Mouse (Mus musculus) kidney, adult 11 months (tissue): ENCODE data around the gene Ubash3b.

Source experiments
- DNase-seq: peaks from one replicate; pipeline ENCODE4 v3.0.0; 2022

Gene Ubash3b

DNA sequence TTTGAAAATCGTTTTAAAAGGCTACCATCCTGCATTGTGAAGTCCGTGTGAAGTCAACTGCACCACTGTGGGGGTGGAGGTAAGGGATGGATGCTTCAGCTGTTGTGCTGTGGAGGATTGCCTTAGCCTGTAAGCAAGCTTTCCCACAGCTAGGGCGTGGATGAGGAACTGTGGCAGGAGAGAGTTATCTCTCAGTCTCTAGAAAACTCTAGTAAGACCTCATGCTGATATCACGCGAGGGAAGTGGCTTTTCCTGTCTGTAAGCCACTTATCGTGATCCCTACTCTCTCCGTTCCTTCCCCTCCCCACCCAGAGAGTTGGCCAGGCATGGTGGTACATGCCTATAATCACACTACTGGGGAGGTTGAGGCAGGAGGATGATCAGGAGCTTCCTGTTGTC lies 112.2 kb downstream of the Ubash3b start:
- DNase-seq = no peak

- DNase-seq = no peak
Observed at GRCm38 (mm10) chr9:41048820-41049219, 112.7 kb downstream of the Ubash3b start.

DNA sequence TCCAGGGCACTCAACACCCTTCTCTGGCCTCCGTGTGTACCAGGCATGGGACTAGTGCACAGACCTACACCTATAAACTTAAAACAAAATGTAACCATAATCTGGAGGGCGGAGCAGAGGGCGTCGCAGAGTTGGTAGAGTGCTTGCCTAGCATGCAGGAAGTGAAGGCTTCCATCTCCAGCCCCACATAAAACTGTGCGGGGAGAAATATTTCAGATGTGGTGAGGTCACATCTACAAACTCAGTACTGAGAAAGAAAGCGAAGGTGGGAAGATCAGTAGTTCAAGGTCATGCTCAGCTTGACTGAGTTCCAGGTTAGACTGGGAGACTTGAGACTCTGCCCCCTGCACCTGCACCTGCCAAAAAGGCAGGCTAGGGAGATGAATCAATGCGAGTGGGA lies 113.3 kb downstream of the Ubash3b start:
- no peak for DNase-seq

DNA sequence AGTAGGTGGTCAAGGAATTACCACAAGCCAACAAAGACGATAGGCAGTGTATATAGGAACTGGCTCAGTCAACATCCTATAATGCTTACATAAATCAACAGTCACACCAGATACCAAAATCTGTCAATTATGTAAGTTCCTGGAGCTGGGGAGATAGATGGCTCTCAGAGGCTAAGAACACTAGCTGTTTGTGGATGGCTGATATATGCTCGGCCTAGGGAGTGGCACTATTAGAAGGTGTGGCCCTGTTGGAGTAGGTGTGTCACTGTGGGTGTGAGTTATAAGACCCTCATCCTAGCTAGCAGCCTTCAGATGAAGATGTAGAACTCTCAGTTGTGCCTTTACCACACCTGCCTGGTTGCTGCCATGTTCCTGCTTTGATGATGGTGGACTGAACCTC lies 113.8 kb downstream of the Ubash3b start:
- DNase-seq = no peak

- DNase-seq = peak; percentile 74
Observed at GRCm38 (mm10) chr9:41044626-41045025, 116.9 kb downstream of the Ubash3b start.

- DNase-seq = no peak
Observed at GRCm38 (mm10) chr9:41043641-41044040, 117.9 kb downstream of the Ubash3b start.

- no peak for DNase-seq
Observed at GRCm38 (mm10) chr9:41041404-41041803, 120.1 kb downstream of the Ubash3b start.

DNA sequence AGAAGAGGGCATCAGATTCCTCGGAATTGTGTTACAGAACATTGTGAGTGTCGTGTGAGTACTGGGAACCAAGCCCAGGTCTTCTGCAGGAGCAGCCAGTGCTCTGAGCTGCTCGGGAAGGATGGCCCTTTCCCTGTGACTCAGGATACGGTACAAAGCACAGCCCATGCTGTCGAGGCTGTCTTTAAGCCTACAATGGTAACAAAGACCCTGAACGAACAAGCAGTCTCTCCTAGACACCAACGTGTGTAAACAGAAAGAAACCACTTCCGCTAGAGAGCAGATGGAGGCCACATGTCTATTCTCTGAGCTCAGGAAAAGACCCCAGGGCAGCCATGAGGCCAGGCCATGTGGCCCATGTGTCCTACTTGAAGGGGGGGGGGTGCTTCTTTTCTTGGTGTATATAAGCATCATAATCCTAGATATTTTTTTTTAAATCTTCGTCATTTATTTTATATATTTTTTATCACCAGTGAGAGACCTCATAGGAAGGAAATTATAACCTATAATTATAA lies 123.3 kb downstream of the Ubash3b start:
- DNase-seq = no peak

GRCm38 (mm10) chr9:41031590-41032489 lies 129.7 kb downstream of the Ubash3b start:
- DNase-seq = no peak

DNA sequence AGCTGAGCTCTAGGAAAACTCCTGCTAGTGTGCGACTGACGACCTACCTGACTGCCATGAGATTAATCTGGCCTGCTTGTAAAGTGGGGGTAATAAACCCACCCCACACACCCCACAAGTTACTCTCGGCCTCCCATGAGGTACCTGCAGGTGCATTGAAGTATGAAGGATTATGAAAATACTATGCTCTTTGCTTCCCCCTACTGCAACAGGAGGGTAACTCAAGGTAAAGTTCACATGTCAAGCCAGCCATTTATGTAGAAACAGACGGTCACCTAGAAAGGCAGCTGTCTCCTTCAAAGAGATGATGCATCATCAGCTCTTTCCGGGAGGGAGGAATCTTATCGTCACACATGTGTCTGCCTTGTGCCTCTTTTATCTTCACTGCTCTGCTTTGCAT lies 131.7 kb downstream of the Ubash3b start:
- no peak for DNase-seq

DNA sequence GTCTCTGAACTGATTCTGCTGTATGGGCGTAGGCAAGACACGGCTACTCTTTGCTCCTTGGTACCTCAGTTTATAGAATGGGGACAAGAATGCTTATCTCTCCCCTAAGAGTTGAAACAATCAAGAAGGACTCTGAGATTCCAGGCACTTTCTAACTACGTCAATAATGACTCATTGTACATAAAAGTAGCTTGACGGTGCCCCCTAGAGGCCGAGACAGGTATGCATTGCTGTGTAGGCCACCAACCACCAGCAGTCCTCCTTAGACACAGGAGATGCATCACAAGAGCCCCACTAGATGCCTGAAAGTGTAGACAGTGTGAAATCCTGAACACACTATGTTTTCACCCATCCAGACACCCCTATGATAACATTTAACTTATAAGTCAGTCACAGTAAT lies 133.0 kb downstream of the Ubash3b start:
- DNase-seq = peak; percentile 28

DNA sequence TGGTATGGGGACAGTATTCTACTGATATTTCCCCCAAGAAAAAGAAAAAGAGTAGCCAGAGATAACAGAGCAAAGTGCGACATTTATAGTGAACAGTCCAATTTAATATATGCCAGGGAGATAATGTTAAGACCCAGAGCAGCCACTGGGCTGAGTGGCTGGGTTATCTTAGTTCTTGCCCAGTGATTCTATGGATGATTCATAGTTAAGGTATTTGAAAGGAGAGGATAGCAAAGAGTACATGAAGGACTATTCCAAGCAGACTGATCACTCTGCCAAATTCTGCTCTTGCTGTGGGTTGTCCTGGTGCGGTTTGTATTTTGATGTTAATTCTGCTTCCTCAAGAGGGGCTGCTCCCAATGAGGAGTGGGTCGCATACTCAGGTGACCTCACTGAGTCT lies 139.8 kb downstream of the Ubash3b start:
- DNase-seq = no peak

GRCm38 (mm10) chr9:41020486-41020885 lies 141.0 kb downstream of the Ubash3b start:
- DNase-seq = no peak

DNA sequence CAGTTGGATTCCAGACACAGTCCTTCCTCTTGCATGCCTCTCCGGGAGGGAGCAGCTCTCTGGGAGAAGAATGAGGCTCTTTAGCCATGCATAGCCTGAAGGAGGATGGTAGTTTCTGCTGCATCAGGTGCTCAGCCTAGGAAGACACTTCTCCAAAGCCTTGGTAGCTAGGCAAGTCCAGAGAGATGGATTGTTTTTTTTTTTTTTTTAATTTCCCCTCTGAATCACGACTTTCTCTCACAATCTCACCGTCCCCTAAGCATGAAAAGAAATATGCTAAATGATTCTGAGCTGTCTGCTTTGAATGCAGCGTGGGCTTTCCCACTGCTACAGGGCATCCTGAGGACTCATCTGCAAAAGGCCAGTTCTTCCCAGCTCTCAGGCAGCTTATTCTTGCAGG lies 147.0 kb downstream of the Ubash3b start:
- DNase-seq = no peak

- no peak for DNase-seq
Observed at GRCm38 (mm10) chr9:41012456-41012855, 149.0 kb downstream of the Ubash3b start.

DNA sequence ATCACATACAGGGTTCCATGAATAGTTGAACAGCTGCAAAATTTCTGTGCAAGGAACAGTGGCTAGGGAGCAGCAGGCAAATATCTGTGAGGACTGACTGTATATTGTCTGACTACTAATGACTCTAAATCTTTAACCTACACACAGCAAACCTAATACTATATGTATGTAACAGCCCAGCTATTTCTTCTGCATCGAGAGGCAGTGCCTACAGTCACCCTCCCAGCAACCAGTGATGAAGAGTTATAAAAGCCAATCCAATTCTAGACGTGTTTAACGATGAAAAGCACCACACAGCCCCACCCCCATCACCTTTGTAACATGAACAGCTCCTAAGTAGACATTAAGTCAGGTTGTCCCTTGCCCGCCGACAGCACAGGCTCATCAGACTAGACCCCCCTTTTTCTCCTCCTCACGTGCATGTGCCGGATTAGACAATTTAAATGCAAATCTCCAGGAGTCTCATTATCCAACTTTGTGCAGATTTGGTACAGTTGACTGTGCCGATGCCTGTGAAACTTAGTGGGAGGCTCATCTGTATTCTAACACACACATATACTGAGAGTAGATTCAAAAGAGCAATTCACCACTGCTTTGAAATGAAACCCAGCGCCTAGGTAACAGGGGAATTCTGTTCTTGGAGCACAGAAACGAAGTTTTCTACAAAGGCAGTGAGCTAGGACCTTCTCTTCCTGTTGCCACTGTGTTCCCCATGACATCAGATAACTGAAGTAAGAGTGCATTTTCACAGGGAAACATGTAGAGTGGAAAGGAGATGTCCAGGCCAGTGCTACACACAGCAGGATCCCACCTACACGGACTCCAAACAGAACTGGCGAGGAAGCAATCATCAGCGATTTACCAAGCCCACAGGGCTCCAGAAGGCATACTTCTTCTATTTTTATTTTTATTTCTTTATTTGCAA lies 149.7 kb downstream of the Ubash3b start:
- no peak for DNase-seq

GRCm38 (mm10) chr9:41007785-41008184 lies 153.7 kb downstream of the Ubash3b start:
- DNase-seq = no peak

DNA sequence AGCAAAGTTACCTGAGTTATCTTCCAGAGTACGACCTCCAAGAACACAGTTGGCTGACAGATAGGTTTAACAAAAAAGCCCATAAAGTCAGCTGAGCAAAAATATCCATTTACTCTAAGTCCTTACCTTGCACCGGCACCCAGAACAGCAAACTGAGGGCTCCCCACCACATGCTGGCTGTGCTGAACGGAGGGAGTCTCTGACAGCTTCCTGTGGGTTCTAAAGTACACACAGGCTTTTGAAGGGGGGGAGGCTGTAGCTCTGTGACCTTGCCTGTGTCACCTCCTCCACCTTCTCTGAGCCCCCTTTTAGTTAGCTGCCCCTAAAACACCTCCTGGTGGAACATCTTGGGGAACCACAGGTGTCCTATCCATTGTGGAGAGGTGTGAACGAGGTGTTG lies 157.1 kb downstream of the Ubash3b start, which contains the start of gene Crtam:
Gene Crtam (minus strand): TSS at position 214 of the 400 bp plus-strand sequence.
- DNase-seq = no peak

DNA sequence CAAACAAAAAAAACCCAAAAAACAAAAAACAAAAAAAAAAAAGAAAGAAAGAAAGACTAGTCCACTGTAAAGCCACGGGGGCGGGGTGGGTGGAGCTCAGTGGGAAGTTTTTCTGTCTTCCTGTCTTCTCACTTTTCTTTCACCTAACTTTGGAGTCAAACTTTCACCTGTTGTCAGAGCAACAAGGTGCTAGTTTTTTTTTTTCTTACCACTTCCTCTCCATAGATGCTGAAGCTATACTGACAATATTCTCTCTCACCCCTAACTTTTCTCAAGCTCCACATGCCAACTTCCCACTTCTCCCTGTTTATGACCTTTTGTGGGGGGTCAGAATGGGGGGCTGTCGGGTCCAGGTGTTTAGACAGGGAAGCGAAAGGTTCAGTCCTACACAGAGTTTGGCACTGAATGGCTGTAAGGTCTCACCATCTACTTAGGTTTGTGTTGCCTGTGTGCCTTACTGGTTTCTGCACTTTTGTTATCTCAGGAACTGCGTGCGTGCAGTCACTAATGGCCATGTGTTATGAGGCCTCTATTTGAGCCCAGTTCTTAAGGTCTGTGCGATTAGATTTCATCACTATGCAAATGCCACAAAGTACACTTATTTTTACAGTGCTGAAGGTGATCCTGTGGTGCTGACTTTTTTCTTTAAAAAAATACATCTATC lies 164.2 kb downstream of the Ubash3b start:
- no peak for DNase-seq

DNA sequence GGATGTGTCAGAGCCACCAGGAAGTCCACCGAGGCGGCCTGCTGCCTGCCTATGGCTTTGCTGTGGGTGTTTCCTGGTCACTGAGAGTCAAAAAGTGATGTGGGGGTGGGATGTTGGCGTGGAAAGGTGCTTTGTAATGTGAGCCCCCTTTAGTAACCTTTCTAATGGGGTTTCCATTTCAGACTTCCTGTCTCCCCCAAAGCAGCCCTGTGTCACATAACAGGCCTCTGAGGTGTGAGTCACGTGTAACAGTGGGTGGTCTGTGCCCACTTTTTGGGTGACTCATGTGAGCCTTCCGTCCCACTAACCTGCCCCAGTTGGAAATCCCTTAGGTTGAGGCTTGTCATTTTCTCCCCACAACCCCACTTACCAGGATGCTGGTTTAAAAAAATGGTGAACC lies 167.4 kb downstream of the Ubash3b start:
- DNase-seq = no peak

- no peak for DNase-seq
Observed at GRCm38 (mm10) chr9:40991511-40991910, 170.0 kb downstream of the Ubash3b start.

GRCm38 (mm10) chr9:40989940-40990588 lies 171.4 kb downstream of the Ubash3b start:
- peak; percentile 8 for DNase-seq
